Mouse (Mus musculus) spleen, adult 2 months (tissue): Measurements from ENCODE around the gene Armc12.

Source experiments
- CTCF ChIP-seq: fragments of 200-500 bp; IDR thresholded peaks from 2 replicates; pipeline ENCODE4 v1.5.1; 2011; ENCODE audit warnings: mild to moderate bottlenecking, inconsistent platforms; ENCODE audit not compliant: insufficient read depth, insufficient read length, insufficient replicate concordance; ENCODE audit errors: extremely low read depth
- POLR2A ChIP-seq: fragments of 200-500 bp; IDR thresholded peaks from 2 replicates; pipeline ENCODE4 v1.6.1; 2011; ENCODE audit warnings: low read depth, low read length, inconsistent platforms

DNA sequence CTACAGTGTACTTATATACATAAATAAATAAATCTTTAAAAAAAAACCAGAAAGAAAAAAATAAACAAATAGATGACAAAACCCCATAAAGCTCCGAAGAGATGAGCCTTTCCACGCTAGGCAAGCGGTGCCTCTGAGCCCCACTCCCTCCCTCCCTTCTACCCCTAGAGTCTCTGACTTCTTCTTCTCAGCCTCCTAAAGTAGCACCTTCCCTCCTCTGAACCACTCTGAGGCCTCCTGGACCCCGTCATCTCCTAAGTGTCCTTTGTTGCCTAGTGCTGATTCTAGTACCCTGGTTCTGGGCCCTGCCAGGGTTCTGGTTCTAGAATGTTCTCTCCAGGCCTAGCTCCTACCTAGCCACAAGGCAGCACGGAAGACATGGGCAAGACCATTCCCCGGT lies at the start of gene Armc12:
- TF ChIP-seq CTCF, result no peak
- TF ChIP-seq POLR2A, result no peak
